Mouse (Mus musculus) embryonic fibroblast, embryonic 13.5 days (primary cell): Measurements from ENCODE around the gene Stk38. TPM values are rescaled to one million over a fixed set of nuclear protein-coding genes. Genes with fewer than 3 reads are reported as not detected.
"Not testable (repeated sequence)": the region's sequence is repeated elsewhere in the genome, so short reads cannot be mapped to it uniquely, and the experiment has no call there.

Experiments used
- H3K27ac ChIP-seq: 2 replicates; pipeline ENCODE4 v1.5.1; 2012; ENCODE audit warnings: low read length, control low read depth, inconsistent platforms; ENCODE audit not compliant: insufficient read depth
- H3K4me1 ChIP-seq: 2 replicates; pipeline ENCODE4 v1.6.1; 2011; ENCODE audit warnings: low read length; ENCODE audit not compliant: control insufficient read depth, insufficient read depth
- H3K4me3 ChIP-seq: 2 replicates; pipeline ENCODE4 v1.5.1; 2011; ENCODE audit warnings: mild to moderate bottlenecking, control low read depth, low read length; ENCODE audit not compliant: insufficient read depth
- CTCF ChIP-seq: IDR thresholded peaks from 2 replicates; pipeline ENCODE4 v1.5.1; 2011; ENCODE audit warnings: mild to moderate bottlenecking, control low read depth, low read length, moderate library complexity, borderline replicate concordance; ENCODE audit not compliant: insufficient read depth
- POLR2A ChIP-seq: IDR thresholded peaks from 2 replicates; pipeline ENCODE4 v1.6.1; 2011; ENCODE audit warnings: low read depth, mild to moderate bottlenecking, control low read depth, low read length, moderate library complexity
- polyA plus RNA-seq: library from polyadenylated mRNA; stranded (reverse); fragments of >200 nt; gene quantifications from 2 replicates; pipeline ENCODE4 v1.2.4, GENCODE M21; 2011; ENCODE audit warnings: low read depth; ENCODE audit not compliant: missing spikeins, insufficient read length

The Stk38 gene
- polyA plus RNA-seq, 1 experiment = 102 TPM

- Histone ChIP-seq H3K4me3 (no peak overlapping the region), H3K4me1 (no peaks in the 10 kb centered on the region), H3K27ac (no peak overlapping the region)
- no peak for TF ChIP-seq POLR2A
- TF ChIP-seq CTCF = no peak
Measured at GRCm38 (mm10) chr17:29049508-29049889, 41.7 kb upstream of the Stk38 start.

DNA sequence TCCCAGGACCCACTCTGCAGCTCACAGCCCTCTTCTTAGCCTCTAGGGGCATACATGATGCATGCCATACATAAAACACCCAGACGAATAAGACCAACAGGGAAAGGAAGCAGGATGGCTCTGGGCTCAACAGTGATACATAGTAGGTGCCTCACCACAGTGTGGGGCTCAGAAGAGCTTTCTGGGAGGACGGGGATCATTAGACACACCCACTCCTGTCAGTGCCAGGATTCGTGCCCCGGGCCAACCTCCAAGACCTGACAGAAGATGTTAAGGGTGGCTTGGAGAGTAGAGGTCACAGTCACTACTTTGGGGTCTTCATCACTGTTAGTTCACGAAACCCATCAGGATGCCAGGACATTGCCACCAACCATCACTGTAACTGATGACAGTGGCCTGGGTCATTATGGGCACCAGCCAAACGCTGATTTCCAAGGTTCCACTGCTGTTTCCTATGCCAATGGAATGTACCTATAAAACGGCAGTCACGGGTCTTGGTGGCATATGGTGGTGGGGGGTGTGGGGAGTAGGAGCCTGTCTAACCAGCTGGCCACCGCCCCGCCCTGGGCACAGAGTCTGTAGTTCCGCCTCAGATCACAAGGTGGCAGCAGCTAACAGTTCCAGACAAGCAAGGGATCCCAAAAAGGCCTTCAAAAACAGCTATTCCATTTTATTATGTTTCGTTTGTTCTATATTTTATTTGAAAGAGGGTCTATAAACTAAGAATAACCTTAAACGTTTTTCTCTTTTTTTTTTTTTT, 41.1 kb upstream of the Stk38 start:
- H3K27ac ChIP-seq = no peak overlapping the region
- H3K4me3 ChIP-seq = no peak overlapping the region
- H3K4me1 ChIP-seq = no peaks in the 10 kb centered on the region
- TF ChIP-seq POLR2A (no peak), CTCF (peak; percentile 81; the same call in 1 of the 2 replicates)

GRCm38 (mm10) chr17:29047697-29048514, 40.1 kb upstream of the Stk38 start:
- Histone ChIP-seq H3K4me1 (no peaks in the 10 kb centered on the region), H3K27ac (no peak overlapping the region), H3K4me3 (no peak overlapping the region)
- TF ChIP-seq POLR2A (no peak), CTCF (no peak)

GRCm38 (mm10) chr17:29046863-29047262, 39.1 kb upstream of the Stk38 start:
- TF ChIP-seq POLR2A = no peak
- TF ChIP-seq CTCF = no peak
- Histone ChIP-seq H3K4me3 (no peak overlapping the region), H3K27ac (no peak overlapping the region), H3K4me1 (no peaks in the 10 kb centered on the region)

DNA sequence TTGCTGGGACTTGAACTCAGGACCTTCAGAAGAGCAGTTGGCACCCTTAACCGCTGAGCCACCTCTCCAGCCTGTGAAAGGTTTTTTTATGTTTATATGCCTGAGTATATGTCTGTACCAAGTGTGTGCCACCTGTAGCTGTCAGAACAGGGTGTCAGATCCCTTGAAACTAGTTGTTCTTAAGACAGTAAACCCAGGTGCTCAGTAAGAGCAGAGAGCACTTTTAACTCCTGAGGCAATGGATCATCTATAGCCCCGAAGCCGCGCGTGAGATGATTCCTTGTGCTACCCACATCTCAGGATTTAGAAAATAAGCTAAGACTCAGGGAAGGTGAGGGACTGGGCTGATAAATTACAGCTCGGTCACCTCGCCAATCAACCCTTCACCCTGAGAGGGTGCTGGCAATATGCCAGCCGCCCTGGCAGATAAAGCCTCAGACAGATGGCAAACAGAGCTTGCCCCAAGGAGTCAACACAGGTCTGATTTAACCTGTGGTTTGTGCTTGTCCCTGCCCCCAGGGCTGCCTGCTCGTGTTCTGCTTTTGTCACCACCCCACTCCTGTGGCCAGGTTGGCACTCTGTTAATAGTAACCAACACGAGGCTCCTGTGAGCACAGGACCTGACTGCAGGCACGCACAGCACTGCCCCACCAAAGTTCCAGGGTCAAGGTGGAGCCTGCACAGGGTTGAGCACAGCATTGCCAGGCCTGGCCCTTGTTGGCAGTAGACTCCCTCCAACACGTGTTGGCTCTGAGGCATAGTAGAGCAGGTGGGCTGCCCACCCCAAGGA, 38.1 kb upstream of the Stk38 start:
- no peak overlapping the region for H3K4me3 ChIP-seq
- H3K4me1 ChIP-seq = no peaks in the 10 kb centered on the region
- no peak overlapping the region for H3K27ac ChIP-seq
- TF ChIP-seq POLR2A (no peak), CTCF (no peak)

DNA sequence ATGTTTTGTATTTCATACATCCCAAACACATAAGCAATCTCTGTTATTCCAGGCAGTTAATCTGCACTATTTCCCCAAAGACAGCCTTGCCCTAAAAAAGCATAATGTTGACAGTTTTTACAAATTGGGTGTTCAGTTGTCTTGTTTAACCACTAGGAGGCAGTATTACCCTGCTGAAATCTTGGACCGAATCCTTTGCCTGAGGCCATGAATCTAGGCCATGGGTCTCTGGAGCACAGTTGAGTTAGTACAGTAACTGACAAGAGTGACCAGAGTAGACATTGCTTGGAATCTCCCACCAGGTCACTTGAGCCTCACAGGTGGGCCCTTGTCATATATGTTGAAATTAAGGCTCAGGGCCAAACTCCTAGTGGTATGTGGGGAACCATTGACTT, 37.1 kb upstream of the Stk38 start:
- no peak overlapping the region for H3K4me3 ChIP-seq
- H3K27ac ChIP-seq = no peak overlapping the region
- no peaks in the 10 kb centered on the region for H3K4me1 ChIP-seq
- TF ChIP-seq CTCF (no peak), POLR2A (no peak)

- Histone ChIP-seq H3K4me3 (no peak overlapping the region), H3K4me1 (no peaks in the 10 kb centered on the region), H3K27ac (no peak overlapping the region)
- no peak for TF ChIP-seq CTCF
- no peak for TF ChIP-seq POLR2A
Measured at GRCm38 (mm10) chr17:29044146-29044924, 36.5 kb upstream of the Stk38 start.

- Histone ChIP-seq H3K4me3 (no peak overlapping the region), H3K27ac (no peak overlapping the region), H3K4me1 (no peaks in the 10 kb centered on the region)
- TF ChIP-seq CTCF (no peak), POLR2A (no peak)
Measured at GRCm38 (mm10) chr17:29043583-29043982, 35.8 kb upstream of the Stk38 start.

DNA sequence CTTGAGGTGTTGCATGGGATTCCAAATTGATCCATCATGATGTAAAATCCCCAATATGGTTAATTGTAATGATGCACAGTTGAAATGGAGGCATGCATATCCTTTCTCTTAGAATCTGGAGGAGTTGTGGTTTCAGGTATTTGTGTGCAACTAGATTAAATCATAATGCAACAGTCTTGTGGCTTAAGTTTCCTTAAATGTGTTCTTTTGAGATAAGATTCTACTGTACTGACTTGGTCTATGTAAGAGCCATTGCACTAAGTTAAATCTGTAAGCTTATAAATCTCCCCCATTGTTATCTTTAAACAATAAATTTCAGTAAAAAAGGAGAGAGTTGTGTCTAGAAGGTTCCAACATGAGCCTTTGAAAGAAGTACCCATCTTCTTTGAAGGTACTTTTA, 34.8 kb upstream of the Stk38 start:
- H3K27ac ChIP-seq = no peak overlapping the region
- no peak overlapping the region for H3K4me3 ChIP-seq
- no peaks in the 10 kb centered on the region for H3K4me1 ChIP-seq
- TF ChIP-seq CTCF = no peak
- TF ChIP-seq POLR2A = no peak

DNA sequence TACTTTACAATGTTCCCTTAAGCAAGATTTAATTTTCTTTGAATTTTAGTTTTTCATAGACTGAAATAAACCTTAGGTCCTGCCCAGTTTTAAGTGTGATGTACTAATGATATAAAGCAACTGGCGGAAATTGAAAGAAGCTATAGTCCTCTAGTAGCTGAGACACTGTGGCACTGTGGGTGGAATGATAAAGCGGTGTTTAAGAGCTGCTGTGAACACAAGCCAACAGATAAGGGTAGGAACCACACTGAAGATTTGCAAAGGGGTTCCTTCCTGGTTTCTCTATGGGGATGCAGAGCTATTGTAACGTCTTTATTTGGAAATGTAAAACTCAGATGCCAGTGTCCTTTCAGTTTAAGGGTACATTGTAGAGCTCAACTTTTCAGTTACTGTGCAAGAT, 33.8 kb upstream of the Stk38 start:
- H3K27ac ChIP-seq, H3K4me3 ChIP-seq, H3K4me1 ChIP-seq: not testable (repeated sequence)
